Mouse (Mus musculus): ENCODE data around the gene Pus3. TPM values are rescaled to one million over a fixed set of nuclear protein-coding genes. Genes with fewer than 3 reads are reported as not detected.

The Pus3 gene
- 15.1 and 18.1 TPM in 2 replicates for polyA plus RNA-seq (2015; fragmentation: Nextera tagmentation; extraction: Ambion mirVana)

GRCm38 (mm10) chr9:35558257-35559008 lies at the start of gene Pus3, which contains the start of gene Ddx25:
Gene Pus3 (plus strand): TSS chr9:35558595.
Gene Ddx25 (minus strand): TSS chr9:35558528.
- Histone ChIP-seq H3K27ac (peak within 1 kb of the TSS; percentile 85), H3K9me3 (no peaks in the 10 kb centered on the region), H3K9ac (peak within 1 kb of the TSS; percentile 80), H3K4me1 (replicated peaks) (peaks cover 29% of the 10 kb centered on the region), H3K36me3 (peaks cover 32% of the 10 kb centered on the region), H3K4me3 (peak within 1 kb of the TSS; percentile 64), H3K27me3 (peaks cover 8% of the 10 kb centered on the region), H3K4me2 (peak within 1 kb of the TSS; percentile 89)
- ATAC-seq (ENCODE audit: low FRiP score): peak; percentile 86
- 2% methylated on average over 57 of the region's 59 CpGs for WGBS

- Histone ChIP-seq H3K9me3 (no peaks in the 10 kb centered on the region), H3K27me3 (peaks cover 14% of the 10 kb centered on the region; the same call in 1 of the 2 replicates), H3K27ac (no peak overlapping the region), H3K4me1 (replicated peaks) (no peaks in the 10 kb centered on the region), H3K9ac (no peak overlapping the region), H3K4me2 (no peak overlapping the region), H3K36me3 (no peaks in the 10 kb centered on the region), H3K4me3 (no peak overlapping the region)
- 87% methylated on average over 4 of the region's 4 CpGs for WGBS
- ATAC-seq (ENCODE audit: low FRiP score): no peak
Measured at GRCm38 (mm10) chr9:35513900-35514299, 44.5 kb upstream of the Pus3 start.

GRCm38 (mm10) chr9:35516182-35516581 lies 42.2 kb upstream of the Pus3 start:
- Histone ChIP-seq H3K9ac (no peak overlapping the region), H3K27ac (no peak overlapping the region), H3K9me3 (no peaks in the 10 kb centered on the region), H3K36me3 (no peaks in the 10 kb centered on the region), H3K27me3 (0 out of 2 replicates have a peak, but pooled peaks cover 20% of the 10 kb centered on the region), H3K4me1 (replicated peaks) (no peaks in the 10 kb centered on the region), H3K4me3 (no peak overlapping the region), H3K4me2 (no peak overlapping the region)
- no peak for ATAC-seq (ENCODE audit: low FRiP score)
- whole genome bisulfite sequencing: 85% methylated on average over 5 of the region's 5 CpGs

GRCm38 (mm10) chr9:35516711-35517110 lies 41.7 kb upstream of the Pus3 start:
- WGBS: 92% methylated on average over 16 of the region's 16 CpGs
- H3K4me1 ChIP-seq (replicated peaks): no peaks in the 10 kb centered on the region
- H3K27ac ChIP-seq: no peak overlapping the region
- H3K27me3 ChIP-seq: peaks cover 16% of the 10 kb centered on the region; the same call in 1 of the 2 replicates
- no peaks in the 10 kb centered on the region for H3K36me3 ChIP-seq
- no peak for ATAC-seq (ENCODE audit: low FRiP score)
- H3K4me2 ChIP-seq: no peak overlapping the region
- H3K4me3 ChIP-seq: no peak overlapping the region
- H3K9ac ChIP-seq: no peak overlapping the region
- H3K9me3 ChIP-seq: no peaks in the 10 kb centered on the region

GRCm38 (mm10) chr9:35518169-35518568 lies 40.2 kb upstream of the Pus3 start, which contains the start of gene Gm1113:
Gene Gm1113 (minus strand): TSS chr9:35518269.
- H3K9me3 ChIP-seq: no peaks in the 10 kb centered on the region
- no peak within 1 kb of the TSS for H3K27ac ChIP-seq
- 0 out of 2 replicates have a peak, but pooled peaks cover under 1% of the 10 kb centered on the region for H3K4me1 ChIP-seq (replicated peaks)
- no peak within 1 kb of the TSS for H3K4me3 ChIP-seq
- no peak within 1 kb of the TSS for H3K4me2 ChIP-seq
- H3K27me3 ChIP-seq: peaks cover 19% of the 10 kb centered on the region; the same call in 1 of the 2 replicates
- 78% methylated on average over 3 of the region's 3 CpGs for WGBS
- H3K9ac ChIP-seq: no peak within 1 kb of the TSS
- no peaks in the 10 kb centered on the region for H3K36me3 ChIP-seq
- ATAC-seq (ENCODE audit: low FRiP score): no peak

GRCm38 (mm10) chr9:35520631-35521348 lies 37.6 kb upstream of the Pus3 start:
- Histone ChIP-seq H3K9ac (no peak overlapping the region), H3K27ac (no peak overlapping the region), H3K27me3 (peaks cover 20% of the 10 kb centered on the region; the same call in 1 of the 2 replicates), H3K4me3 (no peak overlapping the region), H3K9me3 (no peaks in the 10 kb centered on the region), H3K4me1 (replicated peaks) (peaks cover 14% of the 10 kb centered on the region), H3K36me3 (no peaks in the 10 kb centered on the region), H3K4me2 (no peak overlapping the region)
- no peak for ATAC-seq (ENCODE audit: low FRiP score)
- WGBS: 82% methylated on average over 6 of the region's 6 CpGs

GRCm38 (mm10) chr9:35522241-35522640 lies 36.2 kb upstream of the Pus3 start:
- Histone ChIP-seq H3K9me3 (no peaks in the 10 kb centered on the region), H3K36me3 (no peaks in the 10 kb centered on the region), H3K4me2 (no peak overlapping the region), H3K4me3 (no peak overlapping the region), H3K4me1 (replicated peaks) (peaks cover 14% of the 10 kb centered on the region), H3K27ac (no peak overlapping the region), H3K27me3 (peaks cover 22% of the 10 kb centered on the region; the same call in 1 of the 2 replicates), H3K9ac (no peak overlapping the region)
- 74% methylated on average over 2 of the region's 2 CpGs for WGBS
- no peak for ATAC-seq (ENCODE audit: low FRiP score)

GRCm38 (mm10) chr9:35522821-35523515 lies 35.4 kb upstream of the Pus3 start:
- Histone ChIP-seq H3K4me3 (no peak overlapping the region), H3K27ac (no peak overlapping the region), H3K9ac (no peak overlapping the region), H3K9me3 (no peaks in the 10 kb centered on the region), H3K4me1 (replicated peaks) (peaks cover 14% of the 10 kb centered on the region), H3K27me3 (peaks cover 22% of the 10 kb centered on the region; the same call in 1 of the 2 replicates), H3K4me2 (no peak overlapping the region), H3K36me3 (no peaks in the 10 kb centered on the region)
- no peak for ATAC-seq (ENCODE audit: low FRiP score)
- WGBS: 63% methylated on average over 1 of the region's 1 CpGs

- Histone ChIP-seq H3K27me3 (peaks cover 22% of the 10 kb centered on the region; the same call in 1 of the 2 replicates), H3K4me2 (peak overlapping the region; percentile 34; the same call in 1 of the 2 replicates), H3K36me3 (no peaks in the 10 kb centered on the region), H3K4me1 (replicated peaks) (peaks cover 14% of the 10 kb centered on the region), H3K9ac (no peak overlapping the region), H3K4me3 (no peak overlapping the region), H3K27ac (0 out of 2 replicates have a peak overlapping the region, but pooled peaks have one; percentile 14), H3K9me3 (no peaks in the 10 kb centered on the region)
- peak; percentile 83 for ATAC-seq (ENCODE audit: low FRiP score)
- WGBS: 5% methylated on average over 5 of the region's 5 CpGs
Measured at GRCm38 (mm10) chr9:35523541-35523940, 34.9 kb upstream of the Pus3 start.

GRCm38 (mm10) chr9:35523941-35524411 lies 34.4 kb upstream of the Pus3 start:
- ATAC-seq (ENCODE audit: low FRiP score): peak; percentile 81
- Histone ChIP-seq H3K9ac (no peak overlapping the region), H3K4me3 (no peak overlapping the region), H3K36me3 (no peaks in the 10 kb centered on the region), H3K4me1 (replicated peaks) (peaks cover 14% of the 10 kb centered on the region), H3K27me3 (peaks cover 22% of the 10 kb centered on the region; the same call in 1 of the 2 replicates), H3K27ac (0 out of 2 replicates have a peak overlapping the region, but pooled peaks have one; percentile 14), H3K9me3 (no peaks in the 10 kb centered on the region), H3K4me2 (peak overlapping the region; percentile 34; the same call in 1 of the 2 replicates)
- whole genome bisulfite sequencing: 20% methylated on average over 7 of the region's 7 CpGs

- no peaks in the 10 kb centered on the region for H3K36me3 ChIP-seq
- H3K27me3 ChIP-seq: peaks cover 24% of the 10 kb centered on the region
- H3K4me1 ChIP-seq (replicated peaks): peaks cover 8% of the 10 kb centered on the region
- 70% methylated on average over 3 of the region's 3 CpGs for WGBS
- H3K4me3 ChIP-seq: no peak overlapping the region
- H3K9me3 ChIP-seq: no peaks in the 10 kb centered on the region
- no peak overlapping the region for H3K9ac ChIP-seq
- H3K27ac ChIP-seq: no peak overlapping the region
- no peak overlapping the region for H3K4me2 ChIP-seq
- no peak for ATAC-seq (ENCODE audit: low FRiP score)
Measured at GRCm38 (mm10) chr9:35529141-35529540, 29.3 kb upstream of the Pus3 start.

Data from hindbrain, embryonic 13.5 days (tissue).